Mouse (Mus musculus): ENCODE results near the gene Phf19. TPM values are rescaled to one million over a fixed set of nuclear protein-coding genes. Genes with fewer than 3 reads are reported as not detected.

The Phf19 gene
- total RNA-seq, 2 experiments from 2014 or later, result 9.3 to 11.6 TPM

DNA sequence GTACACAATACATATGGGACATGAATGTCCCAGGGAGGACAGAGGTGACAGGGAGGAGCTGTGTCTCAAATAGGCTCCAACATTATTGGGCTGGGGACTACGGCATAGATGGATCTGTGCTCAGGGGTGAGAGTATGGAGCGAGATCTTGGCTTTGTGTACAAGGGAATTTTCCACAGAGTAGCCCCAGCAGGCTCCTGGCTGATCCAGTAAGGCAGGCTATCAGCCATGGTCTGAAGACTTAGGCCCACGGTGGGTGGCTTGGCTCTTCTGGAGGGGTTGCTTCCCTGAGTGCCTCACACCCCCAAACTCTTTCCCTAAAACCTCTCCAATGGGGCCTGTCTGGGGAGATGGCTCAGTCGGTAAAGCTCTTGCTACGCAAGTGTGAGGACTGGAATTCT, 26.4 kb upstream of the Phf19 start:
- DNase-seq (ENCODE audit: low spot score in 2 of 2), result no peak

- DNase-seq (ENCODE audit: low spot score in 2 of 2), result peak; percentile 35 to 69
These were observed 24.7 kb upstream of the Phf19 start for GRCm38 (mm10) chr2:34938269-34939208.

- no peak for DNase-seq (ENCODE audit: low spot score in 2 of 2)
These were observed 23.6 kb upstream of the Phf19 start for GRCm38 (mm10) chr2:34937460-34937859.

- DNase-seq (ENCODE audit: low spot score in 2 of 2), result no peak
These were observed 13.5 kb upstream of the Phf19 start for GRCm38 (mm10) chr2:34927320-34927719.

DNA sequence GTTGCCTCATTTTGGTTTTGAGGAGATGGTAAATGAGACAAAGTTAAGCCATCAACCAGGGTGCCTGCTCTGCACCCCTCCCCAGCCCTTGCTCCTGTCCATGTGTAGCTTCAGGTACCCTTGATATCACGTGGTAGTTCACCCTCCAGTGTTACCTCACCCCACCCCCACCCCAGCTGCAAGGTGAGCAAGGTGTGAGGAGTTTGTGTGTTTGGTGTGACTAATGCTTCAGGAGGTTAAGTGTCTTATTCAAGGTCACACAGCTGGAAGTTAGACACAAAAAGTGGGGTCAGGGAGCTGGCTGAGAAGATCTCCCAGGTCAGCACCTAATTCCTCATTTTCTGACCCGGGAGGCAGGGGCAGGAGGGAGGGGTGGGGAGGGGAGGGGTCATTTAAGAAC, 8.9 kb upstream of the Phf19 start:
- no peak for DNase-seq (ENCODE audit: low spot score in 2 of 2)

- DNase-seq (ENCODE audit: low spot score in 2 of 2), result no peak
These were observed 6.3 kb upstream of the Phf19 start for GRCm38 (mm10) chr2:34920144-34920543.

DNA sequence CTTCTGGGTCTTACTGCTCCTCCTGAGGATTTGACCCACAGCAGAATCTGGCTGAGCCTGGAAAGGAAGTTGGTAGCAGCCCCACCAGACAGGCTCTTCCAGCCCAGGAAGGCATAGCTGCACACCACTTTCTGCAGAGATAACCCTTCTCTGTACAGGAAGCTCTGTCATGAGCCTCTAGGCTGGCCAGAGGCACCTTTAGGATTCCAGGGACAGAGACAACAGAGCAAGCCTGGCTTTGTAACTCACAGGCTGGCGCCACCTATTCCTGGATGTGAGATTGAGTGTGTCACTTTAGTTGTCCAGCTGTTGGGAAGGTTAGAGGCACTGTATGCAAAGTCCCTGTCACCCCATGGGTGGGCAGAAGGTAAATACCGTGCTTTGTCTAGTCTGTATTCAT, 1.3 kb upstream of the Phf19 start:
- no peak for DNase-seq (ENCODE audit: low spot score in 2 of 2)

GRCm38 (mm10) chr2:34914823-34915082, 927 bp upstream of the Phf19 start:
- DNase-seq (ENCODE audit: low spot score in 2 of 2), result no peak

GRCm38 (mm10) chr2:34914069-34914822, 420 bp upstream of the Phf19 start:
- peak in 1 of 2 experiments; percentile 60 for DNase-seq (ENCODE audit: low spot score in 2 of 2)

GRCm38 (mm10) chr2:34912613-34913012, 1.2 kb downstream of the Phf19 start:
- DNase-seq (ENCODE audit: low spot score in 2 of 2), result no peak

DNA sequence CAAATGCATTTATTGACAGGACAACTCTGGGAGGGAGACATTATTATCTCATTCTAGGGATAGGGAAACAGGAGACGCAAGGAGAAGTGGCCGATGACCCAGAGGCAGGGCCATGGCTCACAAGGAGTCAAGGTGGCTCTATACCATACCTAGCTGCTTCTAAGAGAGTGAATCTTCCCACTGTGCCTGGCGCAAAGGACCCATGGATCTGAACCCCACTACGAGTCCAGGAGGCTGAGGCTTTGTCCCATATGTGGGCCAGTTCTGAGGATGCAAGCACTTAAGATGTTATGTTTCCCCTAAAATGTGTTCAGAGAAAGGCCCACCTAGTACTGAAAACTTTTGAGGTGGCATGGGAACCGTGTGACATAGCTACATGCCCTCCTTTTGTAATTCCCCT, 2.0 kb downstream of the Phf19 start:
- no peak for DNase-seq (ENCODE audit: low spot score in 2 of 2)

DNA sequence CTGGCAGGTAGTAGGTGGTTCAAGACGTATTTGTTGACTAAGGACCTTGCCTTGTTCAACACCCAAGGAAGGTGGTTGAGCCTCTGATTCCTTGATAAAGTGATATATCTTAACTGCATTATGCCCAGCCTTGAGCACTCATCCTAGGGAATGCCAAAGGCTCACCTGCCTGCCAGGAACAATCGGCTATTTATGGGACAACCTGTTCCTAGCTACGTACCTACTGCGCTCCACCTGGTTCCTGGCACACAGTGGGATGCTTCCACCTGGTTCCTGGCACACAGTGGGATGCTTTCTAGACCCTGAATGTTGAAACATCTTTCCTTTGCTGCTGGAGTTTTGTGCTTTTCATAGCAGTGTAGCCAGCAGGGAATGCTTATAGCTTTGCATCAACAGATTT, 4.1 kb downstream of the Phf19 start:
- DNase-seq (ENCODE audit: low spot score in 2 of 2), result no peak

DNA sequence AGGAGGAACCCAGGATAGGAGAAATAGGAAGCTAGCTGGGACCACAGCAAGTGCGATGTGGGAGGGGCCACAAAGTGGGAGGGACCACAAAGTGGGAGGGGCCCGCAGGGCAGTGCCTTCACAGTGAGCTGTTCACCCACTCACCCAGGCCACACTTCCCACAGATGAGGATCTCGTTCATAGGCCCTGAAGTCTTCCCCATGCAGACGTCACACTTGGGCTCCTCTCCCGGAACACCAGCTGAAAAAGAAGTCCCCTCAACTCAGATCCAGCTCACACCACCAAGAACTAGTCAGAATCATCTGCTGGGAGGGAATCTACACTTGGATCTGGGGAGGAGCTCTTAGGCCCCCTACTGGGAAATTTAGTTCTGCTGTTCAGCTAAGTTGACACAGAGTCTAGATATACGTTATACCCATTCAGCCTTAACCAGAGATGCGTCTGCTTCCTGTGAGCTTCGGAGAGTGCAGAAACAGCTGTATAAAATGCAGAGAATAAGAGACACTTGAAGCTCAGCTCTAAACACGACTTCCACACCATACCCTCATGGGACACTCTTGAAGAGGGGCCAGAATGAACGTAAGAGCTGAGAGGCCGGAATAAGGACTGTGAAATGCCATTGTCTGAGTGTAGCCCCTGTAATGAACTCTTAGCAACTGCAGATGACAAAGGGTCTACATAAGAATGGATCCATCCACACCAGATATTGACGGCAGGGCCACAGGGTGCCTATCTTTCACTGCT, 6.8 kb downstream of the Phf19 start:
- DNase-seq (ENCODE audit: low spot score in 2 of 2), result peak; percentile 45 to 76

DNA sequence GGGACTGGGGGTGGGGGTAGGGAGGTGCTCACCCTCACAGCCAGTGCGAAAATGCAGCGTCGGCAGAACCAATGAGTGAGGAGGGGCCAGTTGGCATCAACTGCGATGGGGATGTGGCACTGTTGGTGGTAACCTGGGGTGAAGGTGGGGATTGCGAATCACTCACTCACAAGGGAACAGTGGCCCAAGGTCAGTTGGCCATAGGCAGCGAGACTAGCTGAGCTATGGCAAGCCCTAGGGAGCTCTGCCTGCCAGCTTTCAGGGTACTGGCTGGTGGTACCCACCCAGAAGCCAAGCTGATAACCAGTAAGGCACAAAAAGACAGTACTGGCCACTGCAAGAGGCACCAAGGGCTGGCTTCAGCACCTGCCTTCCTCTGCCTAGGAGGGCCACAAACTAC, 7.4 kb downstream of the Phf19 start:
- no peak for DNase-seq (ENCODE audit: low spot score in 2 of 2)

DNA sequence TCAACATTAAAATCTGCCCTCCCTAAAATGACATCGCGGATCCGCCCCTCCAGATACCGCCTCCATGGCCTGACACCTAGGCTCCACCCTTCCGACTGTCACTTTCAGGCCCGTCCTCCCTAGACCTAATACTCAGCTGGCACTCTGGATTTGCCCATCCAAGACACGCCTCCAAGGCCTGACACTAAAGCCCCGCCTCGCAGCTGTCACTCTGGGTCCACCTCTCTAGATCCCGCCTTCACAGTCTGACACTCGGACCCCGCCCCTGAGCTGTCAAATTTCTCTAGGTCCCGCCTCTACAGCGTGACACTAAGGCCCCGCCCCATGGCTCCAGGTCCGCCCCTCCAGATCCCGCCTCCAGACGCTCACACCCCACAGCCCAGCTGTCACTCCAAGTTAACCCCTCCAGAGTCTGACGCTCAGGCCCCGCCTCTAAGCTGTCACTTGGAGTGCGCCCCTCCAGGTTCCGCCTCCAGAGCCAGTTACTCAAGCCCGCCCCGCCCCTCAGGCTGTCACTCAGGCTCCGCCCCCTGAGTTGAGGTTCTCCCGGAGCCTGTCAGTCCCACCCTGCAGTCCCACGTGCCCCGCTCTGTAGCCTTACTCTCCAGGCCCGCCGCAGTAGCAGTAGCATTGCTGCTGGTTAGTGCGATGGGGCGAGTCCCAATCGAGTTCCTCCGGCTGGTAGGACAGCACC, 8.8 kb downstream of the Phf19 start:
- peak; percentile 95 to 97 for DNase-seq (ENCODE audit: low spot score in 2 of 2)

GRCm38 (mm10) chr2:34903652-34904405, 10.0 kb downstream of the Phf19 start:
- DNase-seq (ENCODE audit: low spot score in 2 of 2), result no peak

DNA sequence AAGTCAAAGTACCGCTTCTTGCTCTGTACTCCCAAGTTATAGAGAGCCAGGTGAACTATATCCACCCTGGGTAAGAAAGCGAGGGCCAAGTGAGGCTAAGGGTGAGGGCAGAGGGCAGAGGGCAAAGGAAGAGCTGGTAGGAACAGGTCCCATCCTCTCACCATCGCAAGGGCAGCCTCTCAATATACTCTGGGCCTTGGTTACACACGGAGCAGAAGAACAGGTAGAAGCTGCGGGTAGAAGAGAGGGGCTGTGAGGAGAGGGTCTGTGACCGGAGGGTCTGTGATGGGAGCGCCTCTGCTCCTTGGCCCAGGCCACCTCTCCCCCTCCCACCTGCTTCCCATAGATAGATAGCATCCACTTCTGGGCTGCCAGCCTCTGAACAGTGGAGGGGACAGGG, 10.6 kb downstream of the Phf19 start:
- no peak for DNase-seq (ENCODE audit: low spot score in 2 of 2)

- no peak for DNase-seq (ENCODE audit: low spot score in 2 of 2)
These were observed 11.1 kb downstream of the Phf19 start for GRCm38 (mm10) chr2:34902731-34903130.

DNA sequence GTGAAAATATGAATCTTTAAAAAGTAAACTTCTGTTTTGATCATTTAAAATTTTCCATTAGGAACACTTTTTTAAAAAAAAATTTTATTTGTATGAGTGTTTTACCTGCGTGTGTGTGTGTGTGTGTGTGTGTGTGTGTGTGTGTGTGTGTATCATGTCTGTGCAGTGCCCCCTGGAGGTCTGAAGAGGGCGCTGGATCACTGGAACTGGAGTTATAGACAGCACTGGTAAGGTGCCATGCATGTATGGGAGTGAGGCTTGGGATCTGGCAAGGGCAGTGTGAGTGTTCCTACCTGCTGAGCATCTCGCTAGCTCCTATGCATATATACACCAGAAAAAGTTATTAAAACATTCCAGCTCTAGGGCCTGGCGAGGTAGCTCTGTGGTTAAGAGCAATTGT, 12.1 kb downstream of the Phf19 start:
- DNase-seq (ENCODE audit: low spot score in 2 of 2), result no peak

- no peak for DNase-seq (ENCODE audit: low spot score in 2 of 2)
These were observed 13.4 kb downstream of the Phf19 start for GRCm38 (mm10) chr2:34900412-34900811.

DNA sequence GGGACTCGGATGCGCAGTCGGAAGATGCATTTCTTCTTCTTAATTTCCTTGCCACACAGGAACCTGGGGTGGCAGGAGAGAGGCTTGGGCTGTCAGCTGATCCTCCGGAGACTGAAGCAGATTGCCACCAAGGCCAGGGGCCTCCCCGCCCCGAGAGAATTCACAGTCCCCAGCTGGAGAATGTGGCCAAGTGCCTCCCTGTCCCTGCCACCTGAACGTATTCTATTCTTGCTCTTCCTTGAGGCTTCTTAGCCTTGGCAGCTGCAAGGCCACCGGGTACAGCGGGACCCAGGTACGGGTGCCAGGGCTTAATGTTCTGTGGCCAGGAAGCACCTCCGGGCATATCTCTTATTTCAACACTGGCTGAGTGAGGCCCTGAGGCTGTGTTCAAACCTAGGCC, 14.1 kb downstream of the Phf19 start:
- no peak for DNase-seq (ENCODE audit: low spot score in 2 of 2)

Data from gastrocnemius, postnatal 4 days (tissue).